Comparison of ENCODE assay signal across 17 mouse cellular contexts in the genomic region with DNA sequence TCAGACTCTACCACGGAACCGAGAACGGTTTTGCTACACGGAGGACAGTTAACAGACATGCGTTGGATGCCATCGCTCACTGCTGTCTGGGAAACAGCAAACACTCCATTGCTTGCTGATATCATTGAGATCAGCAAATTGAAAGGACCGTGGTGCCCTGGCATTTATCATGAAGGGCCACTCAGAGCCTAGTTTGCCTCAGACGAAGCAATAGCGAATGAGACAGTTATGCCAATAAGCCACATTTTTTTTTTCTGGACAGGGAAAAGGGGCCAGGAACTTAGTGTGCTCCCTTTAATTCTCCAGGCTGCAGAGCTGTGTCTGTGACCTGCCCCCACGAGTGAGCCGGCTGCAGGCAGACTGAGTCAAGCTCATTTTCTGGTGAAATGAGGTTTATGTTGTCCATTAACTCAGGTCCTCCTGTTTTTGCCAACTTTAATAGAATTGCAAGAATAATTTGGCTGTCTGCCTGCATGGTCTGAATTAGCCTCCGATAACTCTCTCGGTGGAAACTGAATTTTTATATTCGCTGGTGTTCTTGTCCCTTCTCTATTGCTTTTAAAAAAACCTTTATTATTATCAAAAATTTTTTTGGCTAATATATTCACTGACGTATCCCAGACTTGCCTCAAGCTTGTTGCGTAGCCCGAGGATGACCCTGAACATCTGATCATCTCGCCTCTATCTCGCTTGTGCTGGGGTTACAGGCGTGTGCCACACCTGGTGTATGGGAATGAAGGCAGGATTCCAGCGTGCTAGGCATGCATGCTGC. TPM values are rescaled to one million over a fixed set of nuclear protein-coding genes. Genes with fewer than 3 reads are reported as not detected.
DNase-seq lines count a peak whose midpoint lies in the region; ATAC-seq lines count a peak whose summit lies in the region.
"Had no signal": no experiment of that assay in that cellular context is flagged by ENCODE, and none has a peak within 500 bp of the region (broad histone marks: within the 10 kb centered on the region; RNA-seq: fewer than 3 reads in every experiment).

No protein-coding gene starts in this region.

- no peak overlapping the region for H3K4me3 ChIP-seq in forebrain, embryonic 14.5 days (ENCODE audit: low read depth, low read length)
- H3K4me3 ChIP-seq in forebrain, embryonic 11.5 days (ENCODE audit: low read depth, low read length): no peak overlapping the region
- H3K4me3 ChIP-seq in midbrain, embryonic 11.5 days (ENCODE audit: low read depth, low read length): no peak overlapping the region
- no peak overlapping the region for H3K4me3 ChIP-seq in midbrain, embryonic 14.5 days (replicated peaks; ENCODE audit: low read depth, low read length)
- no peak overlapping the region for H3K4me3 ChIP-seq in kidney, embryonic 16.5 days (ENCODE audit: low read length)
- H3K4me3 ChIP-seq: embryonic facial prominence, embryonic 15.5 days; heart, embryonic 15.5 days; limb, embryonic 13.5 days; midbrain, embryonic 12.5 days; stomach, embryonic 15.5 days had no signal

- DNase-seq in forebrain, embryonic 14.5 days (ENCODE audit: low spot score): no peak
- DNase-seq in forebrain, embryonic 11.5 days (ENCODE audit: low spot score): no peak
- peak; percentile 72 for DNase-seq in midbrain, embryonic 11.5 days (ENCODE audit: low spot score, missing footprints)
- no peak for DNase-seq in midbrain, embryonic 14.5 days
- DNase-seq in skeletal muscle tissue, adult 2 months (ENCODE audit: low read depth, low spot score): peak; percentile 11
- DNase-seq in cerebellum, postnatal 36 days: no peak
- DNase-seq in thymus, postnatal 4 days: no peak
- DNase-seq: cerebellum, adult 11 months; gastrocnemius, postnatal 36 days had no signal

- peaks cover 16% of the 10 kb centered on the region for H3K4me1 ChIP-seq in forebrain, embryonic 14.5 days (ENCODE audit: control insufficient read depth, insufficient read depth, low read length)
- peaks cover 5% of the 10 kb centered on the region; the same call in 1 of the 2 replicates for H3K4me1 ChIP-seq in forebrain, embryonic 11.5 days (replicated peaks; ENCODE audit: control insufficient read depth, insufficient read depth, low read length)
- no peaks in the 10 kb centered on the region for H3K4me1 ChIP-seq in midbrain, embryonic 11.5 days (ENCODE audit: control insufficient read depth, insufficient read depth, low read length)
- H3K4me1 ChIP-seq in midbrain, embryonic 14.5 days (ENCODE audit: control insufficient read depth, insufficient read depth, low read length): peaks cover 19% of the 10 kb centered on the region; the same call in 1 of the 2 replicates
- H3K4me1 ChIP-seq in kidney, embryonic 16.5 days (ENCODE audit: insufficient read depth, low read length): no peaks in the 10 kb centered on the region
- H3K4me1 ChIP-seq: stomach, embryonic 15.5 days had no signal

- no peak overlapping the region for H3K9ac ChIP-seq in forebrain, embryonic 14.5 days (ENCODE audit: low read length)
- no peak overlapping the region; the same call in 1 of the 2 replicates for H3K9ac ChIP-seq in forebrain, embryonic 11.5 days (ENCODE audit: low read length)
- H3K9ac ChIP-seq in midbrain, embryonic 11.5 days (ENCODE audit: low read length): no peak overlapping the region
- H3K9ac ChIP-seq in midbrain, embryonic 14.5 days (replicated peaks; ENCODE audit: low read length): no peak overlapping the region
- no peak overlapping the region for H3K9ac ChIP-seq in kidney, embryonic 16.5 days (replicated peaks; ENCODE audit: low read length)
- H3K9ac ChIP-seq: embryonic facial prominence, embryonic 15.5 days; heart, embryonic 15.5 days; limb, embryonic 13.5 days; midbrain, embryonic 12.5 days; stomach, embryonic 15.5 days had no signal

- no peaks in the 10 kb centered on the region for H3K9me3 ChIP-seq in forebrain, embryonic 14.5 days (replicated peaks; ENCODE audit: control insufficient read depth, low read length)
- no peaks in the 10 kb centered on the region for H3K9me3 ChIP-seq in forebrain, embryonic 11.5 days (ENCODE audit: control insufficient read depth, low read length)
- no peaks in the 10 kb centered on the region for H3K9me3 ChIP-seq in midbrain, embryonic 11.5 days (ENCODE audit: control insufficient read depth, low read length)
- H3K9me3 ChIP-seq in midbrain, embryonic 14.5 days (ENCODE audit: control insufficient read depth, low read length): no peaks in the 10 kb centered on the region
- H3K9me3 ChIP-seq in kidney, embryonic 16.5 days (ENCODE audit: low read length): no peaks in the 10 kb centered on the region
- H3K9me3 ChIP-seq: embryonic facial prominence, embryonic 15.5 days; heart, embryonic 15.5 days; limb, embryonic 13.5 days; midbrain, embryonic 12.5 days; stomach, embryonic 15.5 days had no signal

- no peak overlapping the region for H3K4me2 ChIP-seq in forebrain, embryonic 14.5 days (ENCODE audit: low read length)
- H3K4me2 ChIP-seq in forebrain, embryonic 11.5 days (ENCODE audit: low read depth, low read length, severe bottlenecking): no peak overlapping the region
- no peak overlapping the region for H3K4me2 ChIP-seq in midbrain, embryonic 11.5 days
- no peak overlapping the region for H3K4me2 ChIP-seq in midbrain, embryonic 14.5 days (ENCODE audit: low read length)
- H3K4me2 ChIP-seq in kidney, embryonic 16.5 days (replicated peaks; ENCODE audit: low read depth, low read length): no peak overlapping the region
- H3K4me2 ChIP-seq: embryonic facial prominence, embryonic 15.5 days; heart, embryonic 15.5 days; limb, embryonic 13.5 days; midbrain, embryonic 12.5 days; stomach, embryonic 15.5 days had no signal

- WGBS in forebrain, embryonic 14.5 days: 58% methylated on average over 21 of the region's 21 CpGs
- WGBS in forebrain, embryonic 11.5 days: 77% methylated on average over 21 of the region's 21 CpGs
- 83% methylated on average over 21 of the region's 21 CpGs for WGBS in midbrain, embryonic 11.5 days
- 70% methylated on average over 21 of the region's 21 CpGs for WGBS in midbrain, embryonic 14.5 days
- 71% methylated on average over 21 of the region's 21 CpGs for WGBS in kidney, embryonic 16.5 days

- no peaks in the 10 kb centered on the region for H3K36me3 ChIP-seq in forebrain, embryonic 14.5 days (ENCODE audit: control insufficient read depth, insufficient read depth, low read length)
- no peaks in the 10 kb centered on the region for H3K36me3 ChIP-seq in forebrain, embryonic 11.5 days (ENCODE audit: control insufficient read depth, insufficient read depth, low read length)
- no peaks in the 10 kb centered on the region for H3K36me3 ChIP-seq in midbrain, embryonic 11.5 days (ENCODE audit: control insufficient read depth, insufficient read depth, low read length)
- no peaks in the 10 kb centered on the region for H3K36me3 ChIP-seq in midbrain, embryonic 14.5 days (ENCODE audit: control insufficient read depth, insufficient read depth, low read length)
- no peaks in the 10 kb centered on the region for H3K36me3 ChIP-seq in kidney, embryonic 16.5 days (ENCODE audit: insufficient read depth, low read length)
- H3K36me3 ChIP-seq: embryonic facial prominence, embryonic 15.5 days; heart, embryonic 15.5 days; limb, embryonic 13.5 days; midbrain, embryonic 12.5 days; stomach, embryonic 15.5 days had no signal

- no peak overlapping the region for H3K27ac ChIP-seq in forebrain, embryonic 14.5 days (ENCODE audit: low read depth, low read length)
- no peak overlapping the region for H3K27ac ChIP-seq in forebrain, embryonic 11.5 days (ENCODE audit: low read depth, low read length)
- H3K27ac ChIP-seq in midbrain, embryonic 11.5 days (ENCODE audit: low read depth, low read length): no peak overlapping the region
- H3K27ac ChIP-seq in midbrain, embryonic 14.5 days (replicated peaks; ENCODE audit: low read depth, low read length): no peak overlapping the region
- H3K27ac ChIP-seq in kidney, embryonic 16.5 days (ENCODE audit: low read length): peak overlapping the region; percentile 77
- H3K27ac ChIP-seq: embryonic facial prominence, embryonic 15.5 days; heart, embryonic 15.5 days; limb, embryonic 13.5 days; midbrain, embryonic 12.5 days; stomach, embryonic 15.5 days had no signal

- H3K27me3 ChIP-seq in forebrain, embryonic 14.5 days (replicated peaks; ENCODE audit: control insufficient read depth, insufficient read depth, low read length): no peaks in the 10 kb centered on the region
- H3K27me3 ChIP-seq in forebrain, embryonic 11.5 days (ENCODE audit: control insufficient read depth, insufficient read depth, low read length): no peaks in the 10 kb centered on the region
- no peaks in the 10 kb centered on the region for H3K27me3 ChIP-seq in midbrain, embryonic 11.5 days (ENCODE audit: control insufficient read depth, insufficient read depth, low read length)
- H3K27me3 ChIP-seq in midbrain, embryonic 14.5 days (ENCODE audit: control insufficient read depth, insufficient read depth, low read length): no peaks in the 10 kb centered on the region
- H3K27me3 ChIP-seq in kidney, embryonic 16.5 days (ENCODE audit: insufficient read depth, low read length): no peaks in the 10 kb centered on the region
- H3K27me3 ChIP-seq: embryonic facial prominence, embryonic 15.5 days; heart, embryonic 15.5 days; limb, embryonic 13.5 days; midbrain, embryonic 12.5 days; stomach, embryonic 15.5 days had no signal

- ATAC-seq in forebrain, embryonic 14.5 days: peak; percentile 29; the same call in 1 of the 2 replicates
- no peak for ATAC-seq in forebrain, embryonic 11.5 days (replicated peaks; ENCODE audit: low FRiP score)
- ATAC-seq in midbrain, embryonic 11.5 days (ENCODE audit: low FRiP score): no peak
- no peak for ATAC-seq in midbrain, embryonic 14.5 days (ENCODE audit: low FRiP score, low TSS enrichment)
- no peak for ATAC-seq in kidney, embryonic 16.5 days (ENCODE audit: low FRiP score, low TSS enrichment)
- ATAC-seq: inflammation-experienced regulatory T-cells, adult 6 months; lung, postnatal 0 days had no signal

RNA-seq across cellular contexts. Expression of gene Dclk3, which starts 35.0 kb away (rescaled TPM):
- polyA plus RNA-seq in forebrain, embryonic 14.5 days (2014; fragmentation: Nextera tagmentation; extraction: Ambion mirVana): 2.1 and 3.0 TPM in 2 replicates
- 0.20 and 0.28 TPM in 2 replicates for polyA plus RNA-seq in forebrain, embryonic 11.5 days (2014; fragmentation: Nextera tagmentation; extraction: Ambion mirVana)
- polyA plus RNA-seq in midbrain, embryonic 11.5 days (2014; fragmentation: Nextera tagmentation; extraction: Ambion mirVana): 0.18 and 0.28 TPM in 2 replicates
- polyA plus RNA-seq in midbrain, embryonic 14.5 days (2014; fragmentation: Nextera tagmentation; extraction: Ambion mirVana): 3.4 and 4.3 TPM in 2 replicates
- 5.4 and 6.0 TPM in 2 replicates for polyA plus RNA-seq in kidney, embryonic 16.5 days (2015; fragmentation: Nextera tagmentation; extraction: Ambion mirVana)
- polyA plus RNA-seq: inflammation-experienced regulatory T-cells, adult 6 months had no signal

Comparison
In these comparisons a context has a peak if more than half of its experiments do, and no peak if none do; other contexts are left out.
1. DNase-seq: peak in midbrain, embryonic 11.5 days (single experiment) and skeletal muscle tissue, adult 2 months (single experiment); none in forebrain, embryonic 14.5 days (single experiment), forebrain, embryonic 11.5 days (single experiment), midbrain, embryonic 14.5 days (single experiment), cerebellum, postnatal 36 days (0 of 2) and thymus, postnatal 4 days (single experiment).